Mouse (Mus musculus) layer of hippocampus, adult 2 months (tissue): ENCODE results near the gene Cdc42ep1. TPM values are rescaled to one million over a fixed set of nuclear protein-coding genes. Genes with fewer than 3 reads are reported as not detected.
A peak's percentile ranks its signal among the peaks of the same experiment; 100 is the strongest.

Source experiments
- DNase-seq, 2 experiments: peaks; one replicate each; pipeline ENCODE4 v3.0.0; 2022; ENCODE audit warnings: low spot score in 2 of 2
- H3K27ac ChIP-seq: fragments of 200-600 bp; 2 replicates; pipeline ENCODE4 v1.8.1; 2022
- H3K4me3 ChIP-seq: fragments of 200-600 bp; 2 replicates; pipeline ENCODE4 v1.8.1; 2022; ENCODE audit warnings: mild to moderate bottlenecking
- CTCF ChIP-seq: fragments of 200-600 bp; conservative IDR thresholded peaks from 2 replicates; pipeline ENCODE4 v1.8.1; 2022; ENCODE audit warnings: antibody characterized with exemption, mild to moderate bottlenecking, moderate library complexity
- total RNA-seq, 2 experiments: library from RNA; stranded (reverse); gene quantifications; 2 replicates each; pipeline ENCODE4 v1.2.3; 2021

Gene Cdc42ep1
- total RNA-seq, 2 experiments from 2014 or later: 12.2 to 13.7 TPM

GRCm38 (mm10) chr15:78833582-78833981 lies 8.8 kb upstream of the Cdc42ep1 start:
- no peak for TF ChIP-seq CTCF
- H3K27ac ChIP-seq: peak overlapping the region; percentile 55
- H3K4me3 ChIP-seq: no peak overlapping the region
- no peak for DNase-seq

DNA sequence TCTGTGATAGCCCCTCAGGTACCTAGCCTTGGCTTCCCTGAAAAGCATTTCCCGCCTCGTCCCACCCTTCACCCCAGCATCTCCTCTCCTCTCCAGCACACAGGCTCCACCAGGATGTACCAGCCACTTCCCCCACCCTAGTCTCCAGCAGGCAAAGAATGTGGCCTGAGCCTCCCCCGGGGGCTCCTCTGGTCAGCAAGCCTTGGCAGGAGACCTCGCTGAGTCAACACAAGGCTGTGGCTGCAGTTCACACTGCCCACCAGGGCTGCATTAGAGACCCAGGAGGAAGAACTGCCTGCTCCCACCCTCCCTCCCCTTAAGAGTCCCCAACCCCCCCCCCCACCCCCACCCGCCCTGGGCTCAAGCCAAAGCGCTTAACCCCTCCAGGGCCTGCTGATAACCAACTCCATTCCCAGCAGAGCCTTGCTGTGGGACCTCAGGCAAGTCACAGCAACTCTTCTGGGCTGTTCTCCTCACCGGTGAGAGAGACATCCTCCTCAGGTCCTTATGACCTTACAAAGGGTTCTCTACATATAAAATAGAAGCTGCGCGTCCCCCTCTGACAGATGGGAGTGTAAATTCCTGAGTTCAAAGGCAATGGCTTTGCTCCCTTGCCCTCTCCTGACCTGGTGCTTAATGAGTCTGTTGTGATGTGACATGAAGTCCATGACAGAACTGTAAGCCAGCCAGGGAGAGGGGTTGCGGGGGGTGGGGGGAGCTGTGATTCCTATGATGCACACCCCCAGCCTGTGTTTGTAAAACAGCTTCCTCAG lies 8.0 kb upstream of the Cdc42ep1 start:
- TF ChIP-seq CTCF: no peak
- no peak for DNase-seq
- Histone ChIP-seq H3K27ac (peak overlapping the region; percentile 78; the same call in 1 of the 2 replicates), H3K4me3 (no peak overlapping the region)

GRCm38 (mm10) chr15:78835200-78836085 lies 7.0 kb upstream of the Cdc42ep1 start:
- peak overlapping the region; percentile 78 for H3K27ac ChIP-seq
- no peak for TF ChIP-seq CTCF
- no peak for DNase-seq
- no peak overlapping the region for H3K4me3 ChIP-seq

- no peak for DNase-seq
- Histone ChIP-seq H3K4me3 (no peak overlapping the region), H3K27ac (peak overlapping the region; percentile 78)
- no peak for TF ChIP-seq CTCF
Observed at GRCm38 (mm10) chr15:78836086-78836621, 6.3 kb upstream of the Cdc42ep1 start.

DNA sequence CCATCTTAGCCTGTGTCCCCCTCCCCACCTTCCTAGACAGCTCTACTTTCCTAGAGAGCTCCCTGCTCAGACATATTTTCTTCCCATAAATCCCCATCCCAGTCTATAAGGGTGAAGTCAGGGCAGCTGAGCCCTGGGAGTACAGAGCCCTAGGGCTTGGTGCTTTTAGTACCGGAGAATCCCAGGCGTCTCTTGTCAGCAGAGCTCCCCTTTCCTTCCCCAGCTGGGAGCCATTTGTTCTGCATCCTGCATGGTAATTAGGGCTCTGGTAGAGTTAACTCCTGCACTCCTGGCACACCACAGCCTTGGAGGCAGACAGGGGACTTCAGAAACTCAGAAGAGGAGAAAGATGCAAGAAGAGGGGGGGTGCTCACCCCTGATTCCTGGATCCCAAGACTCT lies 2.7 kb upstream of the Cdc42ep1 start:
- no peak for TF ChIP-seq CTCF
- no peak overlapping the region for H3K27ac ChIP-seq
- no peak overlapping the region for H3K4me3 ChIP-seq
- DNase-seq: no peak

GRCm38 (mm10) chr15:78840241-78840640 lies 2.2 kb upstream of the Cdc42ep1 start:
- DNase-seq: no peak
- no peak overlapping the region for H3K4me3 ChIP-seq
- H3K27ac ChIP-seq: no peak overlapping the region
- TF ChIP-seq CTCF: no peak

GRCm38 (mm10) chr15:78840751-78841150 lies 1.7 kb upstream of the Cdc42ep1 start:
- Histone ChIP-seq H3K27ac (no peak overlapping the region), H3K4me3 (no peak overlapping the region)
- no peak for DNase-seq
- TF ChIP-seq CTCF: no peak

- TF ChIP-seq CTCF: no peak
- H3K4me3 ChIP-seq: no peak overlapping the region
- no peak for DNase-seq
- no peak overlapping the region for H3K27ac ChIP-seq
Observed at GRCm38 (mm10) chr15:78841161-78841790, 1.1 kb upstream of the Cdc42ep1 start.

GRCm38 (mm10) chr15:78843581-78844469 lies 1.4 kb downstream of the Cdc42ep1 start:
- peak overlapping the region; percentile 94 for H3K27ac ChIP-seq
- DNase-seq: no peak
- H3K4me3 ChIP-seq: peak overlapping the region; percentile 62
- no peak for TF ChIP-seq CTCF

DNA sequence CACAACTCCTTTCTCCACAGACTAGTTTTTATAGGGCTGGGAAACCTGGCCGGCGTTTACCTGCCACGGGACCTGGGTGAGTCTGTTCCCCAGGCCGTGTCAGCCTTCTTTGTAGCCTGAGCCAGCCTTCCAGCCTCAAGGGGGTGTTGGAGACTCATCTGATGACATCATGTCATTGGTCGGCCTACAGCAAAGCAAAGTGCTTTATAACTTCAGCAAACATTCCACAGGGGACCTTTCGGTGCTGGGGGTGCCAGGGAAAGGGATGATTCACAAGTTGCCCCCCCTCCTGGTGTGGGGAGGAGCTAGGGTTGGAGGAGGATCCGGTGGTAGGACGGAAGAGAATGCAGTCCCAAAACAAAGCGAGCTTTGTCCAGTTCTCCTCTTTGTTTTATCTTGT lies 2.4 kb downstream of the Cdc42ep1 start:
- TF ChIP-seq CTCF: peak; percentile 19; the same call in 1 of the 2 replicates
- DNase-seq: no peak
- peak overlapping the region; percentile 94 for H3K27ac ChIP-seq
- peak overlapping the region; percentile 62 for H3K4me3 ChIP-seq

GRCm38 (mm10) chr15:78845321-78845720 lies 2.9 kb downstream of the Cdc42ep1 start:
- no peak for TF ChIP-seq CTCF
- Histone ChIP-seq H3K27ac (peak overlapping the region; percentile 94), H3K4me3 (peak overlapping the region; percentile 22; the same call in 1 of the 2 replicates)

DNA sequence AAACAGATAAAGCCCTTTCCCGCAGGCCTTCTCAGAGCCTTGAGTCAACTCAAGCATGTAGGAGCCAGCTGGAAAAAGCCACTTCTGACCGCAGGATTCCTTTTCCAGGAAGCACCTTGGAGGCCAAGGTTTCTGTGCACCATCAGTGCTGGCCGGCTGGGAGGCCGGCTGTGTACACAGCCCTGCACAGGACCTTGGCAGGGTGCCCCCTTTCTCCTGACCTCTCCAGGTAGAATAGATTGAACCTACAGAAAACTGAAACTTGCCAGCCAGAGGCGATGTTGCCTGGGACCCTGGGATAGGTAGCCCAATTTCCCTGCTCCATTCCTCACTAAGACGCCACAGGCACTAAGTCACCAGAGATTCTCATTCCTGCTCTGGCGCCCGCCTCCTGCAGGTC lies 3.4 kb downstream of the Cdc42ep1 start:
- peak overlapping the region; percentile 15; the same call in 1 of the 2 replicates for H3K4me3 ChIP-seq
- H3K27ac ChIP-seq: peak overlapping the region; percentile 94; the same call in 1 of the 2 replicates
- no peak for DNase-seq
- TF ChIP-seq CTCF: no peak

More at GRCm38 (mm10) chr15:78845321-78845720, 2.9 kb downstream of the Cdc42ep1 start:
- no peak for DNase-seq
